Mouse (Mus musculus): ENCODE data around the gene Slc16a3. TPM values are rescaled to one million over a fixed set of nuclear protein-coding genes. Genes with fewer than 3 reads are reported as not detected.

Slc16a3 gene
- polyA plus RNA-seq, 1 experiment, result 8.0 TPM

GRCm38 (mm10) chr11:120981661-120982060, 33.4 kb downstream of the Slc16a3 start:
- Histone ChIP-seq H3K36me3 (ENCODE audit: control insufficient read depth, insufficient read depth, low read length) (peaks cover 81% of the 10 kb centered on the region), H3K27me3 (ENCODE audit: control insufficient read depth, insufficient read depth, low read length) (no peaks in the 10 kb centered on the region), H3K4me3 (ENCODE audit: control insufficient read depth, insufficient read depth, low read length) (no peak overlapping the region), H3K27ac (ENCODE audit: control insufficient read depth, insufficient read depth, low read length) (no peak overlapping the region), H3K4me1 (replicated peaks; ENCODE audit: control insufficient read depth, insufficient read depth, low read length) (no peaks in the 10 kb centered on the region)
- DNase-seq, result no peak
- WGBS, result 92% methylated on average over 4 of the region's 4 CpGs
- no peak for TF ChIP-seq POLR2A (IDR thresholded peaks at IDR 0.05; ENCODE audit: control insufficient read depth, extremely low read depth, insufficient read depth, low read length, poor library complexity)
- no peak for TF ChIP-seq CTCF (IDR thresholded peaks at IDR 0.05; ENCODE audit: borderline replicate concordance, control insufficient read depth, extremely low read depth, insufficient read depth, low read length, poor library complexity)

GRCm38 (mm10) chr11:120982459-120982858, 34.2 kb downstream of the Slc16a3 start:
- no peak overlapping the region for H3K4me3 ChIP-seq (ENCODE audit: control insufficient read depth, insufficient read depth, low read length)
- H3K4me1 ChIP-seq (replicated peaks; ENCODE audit: control insufficient read depth, insufficient read depth, low read length), result no peaks in the 10 kb centered on the region
- no peak for DNase-seq
- TF ChIP-seq CTCF (IDR thresholded peaks at IDR 0.05; ENCODE audit: borderline replicate concordance, control insufficient read depth, extremely low read depth, insufficient read depth, low read length, poor library complexity) (no peak), POLR2A (IDR thresholded peaks at IDR 0.05; ENCODE audit: control insufficient read depth, extremely low read depth, insufficient read depth, low read length, poor library complexity) (no peak)
- no peak overlapping the region for H3K27ac ChIP-seq (ENCODE audit: control insufficient read depth, insufficient read depth, low read length)
- H3K36me3 ChIP-seq (ENCODE audit: control insufficient read depth, insufficient read depth, low read length), result peaks cover 74% of the 10 kb centered on the region
- H3K27me3 ChIP-seq (ENCODE audit: control insufficient read depth, insufficient read depth, low read length), result no peaks in the 10 kb centered on the region

- WGBS, result 89% methylated on average over 4 of the region's 4 CpGs
- Histone ChIP-seq H3K27ac (ENCODE audit: control insufficient read depth, insufficient read depth, low read length) (no peak overlapping the region), H3K27me3 (ENCODE audit: control insufficient read depth, insufficient read depth, low read length) (no peaks in the 10 kb centered on the region)
These were observed 36.4 kb downstream of the Slc16a3 start for GRCm38 (mm10) chr11:120984448-120985330.

GRCm38 (mm10) chr11:120987608-120988007, 39.3 kb downstream of the Slc16a3 start:
- no peaks in the 10 kb centered on the region for H3K27me3 ChIP-seq (ENCODE audit: control insufficient read depth, insufficient read depth, low read length)
- 82% methylated on average over 3 of the region's 3 CpGs for WGBS
- H3K36me3 ChIP-seq (ENCODE audit: control insufficient read depth, insufficient read depth, low read length), result peaks cover 26% of the 10 kb centered on the region
- TF ChIP-seq POLR2A (IDR thresholded peaks at IDR 0.05; ENCODE audit: control insufficient read depth, extremely low read depth, insufficient read depth, low read length, poor library complexity) (no peak), CTCF (IDR thresholded peaks at IDR 0.05; ENCODE audit: borderline replicate concordance, control insufficient read depth, extremely low read depth, insufficient read depth, low read length, poor library complexity) (no peak)
- no peak overlapping the region for H3K4me3 ChIP-seq (ENCODE audit: control insufficient read depth, insufficient read depth, low read length)
- H3K27ac ChIP-seq (ENCODE audit: control insufficient read depth, insufficient read depth, low read length), result no peak overlapping the region
- no peak for DNase-seq
- H3K4me1 ChIP-seq (replicated peaks; ENCODE audit: control insufficient read depth, insufficient read depth, low read length), result peaks cover 24% of the 10 kb centered on the region

More at GRCm38 (mm10) chr11:120984448-120985330, 36.4 kb downstream of the Slc16a3 start:
- peaks cover 53% of the 10 kb centered on the region for H3K36me3 ChIP-seq (ENCODE audit: control insufficient read depth, insufficient read depth, low read length)
- H3K4me1 ChIP-seq (replicated peaks; ENCODE audit: control insufficient read depth, insufficient read depth, low read length), result peaks cover 10% of the 10 kb centered on the region
- no peak for DNase-seq
- no peak for TF ChIP-seq CTCF (IDR thresholded peaks at IDR 0.05; ENCODE audit: borderline replicate concordance, control insufficient read depth, extremely low read depth, insufficient read depth, low read length, poor library complexity)
- no peak for TF ChIP-seq POLR2A (IDR thresholded peaks at IDR 0.05; ENCODE audit: control insufficient read depth, extremely low read depth, insufficient read depth, low read length, poor library complexity)
- no peak overlapping the region for H3K4me3 ChIP-seq (ENCODE audit: control insufficient read depth, insufficient read depth, low read length)

GRCm38 (mm10) chr11:120988410-120988809, 40.1 kb downstream of the Slc16a3 start:
- peaks cover 24% of the 10 kb centered on the region for H3K4me1 ChIP-seq (replicated peaks; ENCODE audit: control insufficient read depth, insufficient read depth, low read length)

GRCm38 (mm10) chr11:120989523-120989922, 41.2 kb downstream of the Slc16a3 start:
- Histone ChIP-seq H3K4me3 (ENCODE audit: control insufficient read depth, insufficient read depth, low read length) (no peak overlapping the region), H3K4me1 (replicated peaks; ENCODE audit: control insufficient read depth, insufficient read depth, low read length) (peaks cover 24% of the 10 kb centered on the region), H3K27me3 (ENCODE audit: control insufficient read depth, insufficient read depth, low read length) (no peaks in the 10 kb centered on the region), H3K27ac (ENCODE audit: control insufficient read depth, insufficient read depth, low read length) (no peak overlapping the region), H3K36me3 (ENCODE audit: control insufficient read depth, insufficient read depth, low read length) (peaks cover 9% of the 10 kb centered on the region)
- no peak for DNase-seq
- WGBS, result 11% methylated on average over 1 of the region's 1 CpGs
- TF ChIP-seq CTCF (IDR thresholded peaks at IDR 0.05; ENCODE audit: borderline replicate concordance, control insufficient read depth, extremely low read depth, insufficient read depth, low read length, poor library complexity), result no peak
- TF ChIP-seq POLR2A (IDR thresholded peaks at IDR 0.05; ENCODE audit: control insufficient read depth, extremely low read depth, insufficient read depth, low read length, poor library complexity), result no peak

More at GRCm38 (mm10) chr11:120988410-120988809, 40.1 kb downstream of the Slc16a3 start:
- no peaks in the 10 kb centered on the region for H3K27me3 ChIP-seq (ENCODE audit: control insufficient read depth, insufficient read depth, low read length)
- DNase-seq, result no peak
- 95% methylated on average over 4 of the region's 4 CpGs for WGBS
- peaks cover 18% of the 10 kb centered on the region for H3K36me3 ChIP-seq (ENCODE audit: control insufficient read depth, insufficient read depth, low read length)
- TF ChIP-seq POLR2A (IDR thresholded peaks at IDR 0.05; ENCODE audit: control insufficient read depth, extremely low read depth, insufficient read depth, low read length, poor library complexity) (no peak), CTCF (IDR thresholded peaks at IDR 0.05; ENCODE audit: borderline replicate concordance, control insufficient read depth, extremely low read depth, insufficient read depth, low read length, poor library complexity) (no peak)
- 0 out of 2 replicates have a peak overlapping the region, but pooled peaks have one; percentile 12 for H3K27ac ChIP-seq (ENCODE audit: control insufficient read depth, insufficient read depth, low read length)
- H3K4me3 ChIP-seq (ENCODE audit: control insufficient read depth, insufficient read depth, low read length), result no peak overlapping the region
